Mouse (Mus musculus): ENCODE data around the gene Podnl1. TPM values are rescaled to one million over a fixed set of nuclear protein-coding genes. Genes with fewer than 3 reads are reported as not detected.

The Podnl1 gene
- polyA plus RNA-seq, 1 experiment: 7.6 TPM

DNA sequence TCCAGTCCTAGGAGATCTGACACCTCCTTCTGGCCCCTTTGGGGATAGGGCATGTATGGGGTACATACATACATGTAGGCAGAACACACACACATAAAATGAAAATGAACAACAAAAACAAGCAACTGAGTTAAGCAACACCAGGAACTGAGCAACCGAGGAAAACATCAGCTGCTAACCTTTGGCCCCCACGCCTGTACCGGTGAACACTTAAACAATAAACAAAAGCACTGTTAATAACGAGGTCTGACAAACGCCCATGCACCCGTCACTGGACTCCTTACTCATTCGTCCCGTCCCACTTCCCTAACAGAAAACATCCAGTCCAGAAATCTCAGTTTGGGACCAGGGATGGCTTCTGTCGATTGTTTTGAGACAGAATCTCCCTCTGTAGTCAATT lies 36.5 kb upstream of the Podnl1 start:
- H3K4me3 ChIP-seq (replicated peaks; ENCODE audit: control insufficient read depth, low read depth, low read length): no peak overlapping the region
- 84% methylated on average over 9 of the region's 9 CpGs for WGBS
- H3K4me1 ChIP-seq (ENCODE audit: control insufficient read depth, insufficient read depth, low read length): no peaks in the 10 kb centered on the region
- TF ChIP-seq CTCF (IDR thresholded peaks at IDR 0.05; ENCODE audit: control insufficient read depth, insufficient read depth, low read length): no peak
- TF ChIP-seq POLR2A (IDR thresholded peaks at IDR 0.05; ENCODE audit: borderline replicate concordance, control insufficient read depth, low read depth, low read length): no peak
- no peak overlapping the region for H3K27ac ChIP-seq (ENCODE audit: control insufficient read depth, insufficient read depth, low read depth, low read length, poor library complexity)

GRCm38 (mm10) chr8:84090585-84090984 lies 35.2 kb upstream of the Podnl1 start:
- no peak for TF ChIP-seq POLR2A (IDR thresholded peaks at IDR 0.05; ENCODE audit: borderline replicate concordance, control insufficient read depth, low read depth, low read length)
- no peak for TF ChIP-seq CTCF (IDR thresholded peaks at IDR 0.05; ENCODE audit: control insufficient read depth, insufficient read depth, low read length)
- no peak overlapping the region for H3K4me3 ChIP-seq (replicated peaks; ENCODE audit: control insufficient read depth, low read depth, low read length)
- 84% methylated on average over 8 of the region's 8 CpGs for WGBS
- no peak overlapping the region for H3K27ac ChIP-seq (ENCODE audit: control insufficient read depth, insufficient read depth, low read depth, low read length, poor library complexity)
- H3K4me1 ChIP-seq (ENCODE audit: control insufficient read depth, insufficient read depth, low read length): no peaks in the 10 kb centered on the region

- Histone ChIP-seq H3K27ac (ENCODE audit: control insufficient read depth, insufficient read depth, low read depth, low read length, poor library complexity) (no peak overlapping the region), H3K4me3 (replicated peaks; ENCODE audit: control insufficient read depth, low read depth, low read length) (no peak overlapping the region), H3K4me1 (ENCODE audit: control insufficient read depth, insufficient read depth, low read length) (no peaks in the 10 kb centered on the region)
- 81% methylated on average over 8 of the region's 8 CpGs for WGBS
- no peak for TF ChIP-seq POLR2A (IDR thresholded peaks at IDR 0.05; ENCODE audit: borderline replicate concordance, control insufficient read depth, low read depth, low read length)
- no peak for TF ChIP-seq CTCF (IDR thresholded peaks at IDR 0.05; ENCODE audit: control insufficient read depth, insufficient read depth, low read length)
Observed at GRCm38 (mm10) chr8:84096061-84096460, 29.7 kb upstream of the Podnl1 start.

- TF ChIP-seq POLR2A (IDR thresholded peaks at IDR 0.05; ENCODE audit: borderline replicate concordance, control insufficient read depth, low read depth, low read length) (no peak), CTCF (IDR thresholded peaks at IDR 0.05; ENCODE audit: control insufficient read depth, insufficient read depth, low read length) (no peak)
- no peaks in the 10 kb centered on the region for H3K4me1 ChIP-seq (ENCODE audit: control insufficient read depth, insufficient read depth, low read length)
- H3K27ac ChIP-seq (ENCODE audit: control insufficient read depth, insufficient read depth, low read depth, low read length, poor library complexity): no peak overlapping the region
- WGBS: 92% methylated on average over 7 of the region's 7 CpGs
- no peak overlapping the region for H3K4me3 ChIP-seq (replicated peaks; ENCODE audit: control insufficient read depth, low read depth, low read length)
Observed at GRCm38 (mm10) chr8:84098376-84098775, 27.4 kb upstream of the Podnl1 start.

GRCm38 (mm10) chr8:84101476-84102270 lies 24.1 kb upstream of the Podnl1 start:
- Histone ChIP-seq H3K4me1 (ENCODE audit: control insufficient read depth, insufficient read depth, low read length) (no peaks in the 10 kb centered on the region; the same call in 1 of the 2 replicates), H3K4me3 (replicated peaks; ENCODE audit: control insufficient read depth, low read depth, low read length) (no peak overlapping the region), H3K27ac (ENCODE audit: control insufficient read depth, insufficient read depth, low read depth, low read length, poor library complexity) (no peak overlapping the region)
- WGBS: 90% methylated on average over 25 of the region's 25 CpGs
- TF ChIP-seq POLR2A (IDR thresholded peaks at IDR 0.05; ENCODE audit: borderline replicate concordance, control insufficient read depth, low read depth, low read length) (no peak), CTCF (IDR thresholded peaks at IDR 0.05; ENCODE audit: control insufficient read depth, insufficient read depth, low read length) (no peak)

DNA sequence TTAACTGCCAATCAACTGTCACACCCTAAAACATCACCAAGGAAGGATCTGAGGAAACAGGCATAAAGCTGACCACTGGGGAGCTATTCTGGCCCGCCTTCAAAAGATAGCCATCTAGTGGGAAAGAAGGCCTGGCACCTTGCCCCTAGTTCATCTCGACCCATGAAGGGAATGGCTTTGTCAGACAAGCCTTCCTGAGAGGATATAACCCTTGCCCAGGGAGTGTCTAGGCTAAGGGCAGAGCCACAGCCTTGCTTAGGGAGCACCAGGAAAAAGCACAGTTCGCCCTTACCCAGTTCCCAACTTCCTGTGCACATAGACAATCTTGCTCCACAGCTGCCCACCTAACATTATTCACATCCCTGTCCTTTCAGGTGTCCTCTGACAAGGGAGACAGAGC lies 22.2 kb upstream of the Podnl1 start:
- WGBS: 19% methylated on average over 3 of the region's 3 CpGs
- TF ChIP-seq CTCF (IDR thresholded peaks at IDR 0.05; ENCODE audit: control insufficient read depth, insufficient read depth, low read length) (no peak), POLR2A (IDR thresholded peaks at IDR 0.05; ENCODE audit: borderline replicate concordance, control insufficient read depth, low read depth, low read length) (no peak)
- H3K27ac ChIP-seq (ENCODE audit: control insufficient read depth, insufficient read depth, low read depth, low read length, poor library complexity): no peak overlapping the region
- H3K4me3 ChIP-seq (replicated peaks; ENCODE audit: control insufficient read depth, low read depth, low read length): peak overlapping the region; percentile 76
- H3K4me1 ChIP-seq (ENCODE audit: control insufficient read depth, insufficient read depth, low read length): no peaks in the 10 kb centered on the region; the same call in 1 of the 2 replicates

GRCm38 (mm10) chr8:84104221-84104620 lies 21.6 kb upstream of the Podnl1 start:
- under 1% methylated on average over 28 of the region's 29 CpGs for WGBS
- no peak for TF ChIP-seq POLR2A (IDR thresholded peaks at IDR 0.05; ENCODE audit: borderline replicate concordance, control insufficient read depth, low read depth, low read length)
- TF ChIP-seq CTCF (IDR thresholded peaks at IDR 0.05; ENCODE audit: control insufficient read depth, insufficient read depth, low read length): peak; percentile 44; the same call in 1 of the 2 replicates
- Histone ChIP-seq H3K4me3 (replicated peaks; ENCODE audit: control insufficient read depth, low read depth, low read length) (peak overlapping the region; percentile 76), H3K4me1 (ENCODE audit: control insufficient read depth, insufficient read depth, low read length) (no peaks in the 10 kb centered on the region; the same call in 1 of the 2 replicates), H3K27ac (ENCODE audit: control insufficient read depth, insufficient read depth, low read depth, low read length, poor library complexity) (no peak overlapping the region)

- Histone ChIP-seq H3K4me3 (replicated peaks; ENCODE audit: control insufficient read depth, low read depth, low read length) (peak within 1 kb of the TSS; percentile 76), H3K27ac (ENCODE audit: control insufficient read depth, insufficient read depth, low read depth, low read length, poor library complexity) (peak within 1 kb of the TSS; percentile 3; the same call in 1 of the 2 replicates), H3K4me1 (ENCODE audit: control insufficient read depth, insufficient read depth, low read length) (no peaks in the 10 kb centered on the region; the same call in 1 of the 2 replicates)
- peak; percentile 53; the same call in 1 of the 2 replicates for TF ChIP-seq POLR2A (IDR thresholded peaks at IDR 0.05; ENCODE audit: borderline replicate concordance, control insufficient read depth, low read depth, low read length)
- no peak for TF ChIP-seq CTCF (IDR thresholded peaks at IDR 0.05; ENCODE audit: control insufficient read depth, insufficient read depth, low read length)
- WGBS: 11% methylated on average over 42 of the region's 42 CpGs
Observed at GRCm38 (mm10) chr8:84104697-84105609, 20.8 kb upstream of the Podnl1 start, which contains the start of gene Dcaf15. Gene Dcaf15 (minus strand): TSS chr8:84104768.

Measured in bone marrow, adult 2 months (tissue).